Mouse (Mus musculus) small intestine, adult 2 months (tissue): ENCODE data around the gene Nmnat2.

ENCODE experiments used
- CTCF ChIP-seq: fragments of 200-500 bp; IDR thresholded peaks from 2 replicates; pipeline ENCODE4 v1.5.1; 2012; ENCODE audit warnings: low read depth, mild to moderate bottlenecking, control low read depth, inconsistent platforms, low read length, moderate library complexity, mixed read lengths; ENCODE audit not compliant: insufficient replicate concordance, insufficient read length; ENCODE audit errors: extremely low read depth
- POLR2A ChIP-seq: fragments of 200-500 bp; IDR thresholded peaks from 2 replicates; pipeline ENCODE4 v1.6.1; 2012; ENCODE audit warnings: low read depth, mild to moderate bottlenecking, control low read depth, inconsistent platforms, low read length, moderate library complexity

GRCm38 (mm10) chr1:152973421-152973820, 18.6 kb downstream of the Nmnat2 start:
- TF ChIP-seq CTCF (no peak), POLR2A (no peak)
